Mouse (Mus musculus) kidney, embryonic 14.5 days (tissue): ENCODE results near the gene Ppp2r3c. TPM values are rescaled to one million over a fixed set of nuclear protein-coding genes. Genes with fewer than 3 reads are reported as not detected.
"Not testable (repeated sequence)": the region's sequence is repeated elsewhere in the genome, so short reads cannot be mapped to it uniquely, and the experiment has no call there.

Experiments
- ATAC-seq: fragments of 200-750 bp; cut with Nextera tagmentation; 2 replicates; pipeline ENCODE4 v1.8.0; 2017; ENCODE audit warnings: moderate number of reproducible peaks, mild to moderate bottlenecking, moderate TSS enrichment, moderate library complexity; ENCODE audit not compliant: low FRiP score, low TSS enrichment
- H3K27ac ChIP-seq: fragments of 300-500 bp; sonication (generic); 2 replicates; pipeline ENCODE4 v1.5.1; 2014; ENCODE audit warnings: low read depth, mild to moderate bottlenecking, low read length, moderate library complexity, mixed read lengths
- H3K27me3 ChIP-seq: fragments of 300-500 bp; sonication (generic); 2 replicates; pipeline ENCODE4 v1.6.1; 2014; ENCODE audit warnings: mild to moderate bottlenecking, low read length; ENCODE audit not compliant: control insufficient read depth, insufficient read depth
- H3K36me3 ChIP-seq: fragments of 300-500 bp; sonication (generic); 2 replicates; pipeline ENCODE4 v1.6.1; 2014; ENCODE audit warnings: low read length, mixed read lengths; ENCODE audit not compliant: control insufficient read depth, insufficient read depth
- H3K4me1 ChIP-seq: fragments of 300-500 bp; sonication (generic); 2 replicates; pipeline ENCODE4 v1.6.1; 2014; ENCODE audit warnings: low read length, mixed read lengths; ENCODE audit not compliant: control insufficient read depth, insufficient read depth
- H3K4me2 ChIP-seq: fragments of 300-500 bp; sonication (generic); replicated peaks from 2 replicates; pipeline ENCODE4 v1.6.1; 2014; ENCODE audit warnings: low read depth, mild to moderate bottlenecking, low read length
- H3K4me3 ChIP-seq: fragments of 300-500 bp; sonication (generic); 2 replicates; pipeline ENCODE4 v1.5.1; 2014; ENCODE audit warnings: mild to moderate bottlenecking, low read length
- H3K9ac ChIP-seq: fragments of 300-500 bp; sonication (generic); 2 replicates; pipeline ENCODE4 v1.6.1; 2014; ENCODE audit warnings: low read depth, mild to moderate bottlenecking, low read length, moderate library complexity
- H3K9me3 ChIP-seq: fragments of 300-500 bp; sonication (generic); 2 replicates; pipeline ENCODE4 v1.6.1; 2016; ENCODE audit warnings: low read length; ENCODE audit not compliant: control insufficient read depth
- WGBS: fragments of 180-500 bp; shearing (Covaris S2); extraction: QIAGEN DNeasy Blood & Tissue Kit; methylation state at CpG from one replicate; pipeline ENCODE4 v1.1.7; 2014; 5-methylcytosine and 5-hydroxymethylcytosine counted together
- polyA plus RNA-seq: library from polyadenylated mRNA; unstranded; fragments of >200 nt; fragmentation: Nextera tagmentation; extraction: Ambion mirVana; gene quantifications from 2 replicates; pipeline ENCODE4 v1.2.1, GENCODE M21; 2014

Ppp2r3c gene
- polyA plus RNA-seq = 20.3 and 21.0 TPM in 2 replicates

DNA sequence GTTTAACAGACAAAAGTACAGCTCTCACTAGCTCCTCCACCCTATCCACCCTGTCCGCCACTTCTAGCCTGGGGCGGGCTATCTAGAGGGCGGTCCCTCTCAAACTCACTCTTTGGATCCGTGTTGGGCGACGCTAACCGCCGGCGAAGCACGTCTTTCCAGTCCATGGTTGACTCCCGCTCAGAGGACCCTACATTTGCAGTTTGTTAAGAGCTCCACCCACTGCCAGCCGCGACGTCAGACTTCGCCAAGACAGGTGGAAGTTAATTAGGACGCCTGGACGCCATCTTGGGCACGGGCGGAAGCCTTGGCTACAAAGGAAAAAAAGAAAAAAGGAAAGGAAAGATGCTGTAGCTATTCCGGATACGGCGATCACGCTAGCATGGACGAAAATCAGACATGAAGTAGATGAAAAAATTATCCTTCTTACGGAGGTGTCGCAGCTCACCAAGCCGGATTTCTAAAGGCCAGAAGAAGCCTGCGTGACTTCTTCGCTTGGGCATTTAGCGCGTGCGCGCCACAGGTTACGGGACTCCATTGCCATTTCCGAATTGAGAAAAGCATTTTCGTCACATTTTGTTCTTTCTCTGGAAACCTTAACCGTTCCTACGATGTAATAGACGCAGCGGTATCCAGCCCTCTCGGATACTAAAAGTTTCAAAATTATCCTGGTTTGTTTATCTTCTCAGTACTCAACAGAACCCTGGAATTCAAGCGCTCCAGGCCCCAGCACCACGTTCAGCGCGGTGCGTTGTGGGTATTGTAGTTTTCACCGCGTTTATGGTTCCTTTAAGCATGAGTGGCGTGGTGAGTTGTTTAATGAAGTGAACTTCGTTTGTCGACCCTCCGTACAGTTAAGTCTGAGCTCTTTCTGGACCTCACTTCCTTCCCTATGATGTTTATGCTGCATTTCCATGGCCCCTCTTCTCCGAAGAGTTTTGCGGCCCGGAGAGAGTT is at the start of gene Ppp2r3c:
Ppp2r3c (minus strand) TSS at position 514 of the 957 bp plus-strand sequence.
- Histone ChIP-seq H3K27me3 (no peaks in the 10 kb centered on the region), H3K9ac (peak within 1 kb of the TSS; percentile 76), H3K9me3 (no peaks in the 10 kb centered on the region), H3K27ac (peak within 1 kb of the TSS; percentile 93), H3K4me3 (peak within 1 kb of the TSS; percentile 66), H3K4me1 (peaks cover 8% of the 10 kb centered on the region; the same call in 1 of the 2 replicates), H3K4me2 (peak within 1 kb of the TSS; percentile 53), H3K36me3 (peaks cover 20% of the 10 kb centered on the region)
- WGBS = under 1% methylated on average over 55 of the region's 55 CpGs
- peak; percentile 94 for ATAC-seq

DNA sequence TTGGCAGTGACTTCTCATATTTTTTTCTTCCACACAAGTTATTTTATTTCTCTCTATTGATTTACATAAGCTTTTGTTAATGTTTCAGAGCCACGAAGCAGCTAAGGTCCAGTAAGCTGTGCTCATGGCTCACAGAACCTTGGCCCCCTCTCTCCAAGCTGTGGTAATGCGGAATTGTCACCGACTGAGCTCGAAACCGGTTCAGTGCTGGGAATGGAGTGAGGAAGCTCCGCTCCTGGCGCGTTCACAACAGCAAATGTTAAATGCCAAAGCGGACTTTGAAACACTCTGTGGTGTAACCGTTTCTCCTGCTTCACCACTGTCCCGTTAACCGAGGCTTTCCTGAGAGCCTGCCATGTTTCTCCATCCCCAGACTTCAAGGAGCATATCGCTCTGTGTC is 41.8 kb upstream of the Ppp2r3c start:
- Histone ChIP-seq H3K27ac (no peak overlapping the region), H3K9ac (no peak overlapping the region), H3K9me3 (no peaks in the 10 kb centered on the region), H3K4me2 (no peak overlapping the region), H3K27me3 (no peaks in the 10 kb centered on the region), H3K36me3 (no peaks in the 10 kb centered on the region), H3K4me3 (no peak overlapping the region), H3K4me1 (no peaks in the 10 kb centered on the region)
- no peak for ATAC-seq
- WGBS = 77% methylated on average over 13 of the region's 13 CpGs

DNA sequence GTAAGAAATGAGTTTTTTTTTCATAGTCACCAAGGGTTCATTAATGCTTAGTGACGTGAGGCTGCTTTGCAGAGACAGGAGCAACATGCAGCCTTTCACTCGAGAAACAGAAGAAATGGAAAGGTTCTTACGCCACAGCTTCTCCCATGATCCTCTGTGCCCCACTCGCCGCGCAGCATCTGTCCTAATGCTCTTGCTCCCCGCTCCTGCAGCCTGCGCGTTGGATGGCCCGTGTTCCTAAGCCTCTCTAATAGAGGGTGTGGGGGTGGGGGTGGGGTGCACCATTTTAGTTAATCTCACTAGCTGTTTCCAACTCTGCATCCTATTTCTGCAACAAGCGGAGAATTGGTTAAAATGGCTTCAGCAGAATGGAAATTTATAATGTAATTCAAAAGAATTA is 41.2 kb upstream of the Ppp2r3c start:
- Histone ChIP-seq H3K9me3 (no peaks in the 10 kb centered on the region), H3K4me1 (no peaks in the 10 kb centered on the region), H3K27ac (no peak overlapping the region), H3K9ac (no peak overlapping the region), H3K36me3 (no peaks in the 10 kb centered on the region), H3K4me3 (no peak overlapping the region), H3K27me3 (no peaks in the 10 kb centered on the region), H3K4me2 (no peak overlapping the region)
- WGBS = 85% methylated on average over 11 of the region's 11 CpGs
- no peak for ATAC-seq

DNA sequence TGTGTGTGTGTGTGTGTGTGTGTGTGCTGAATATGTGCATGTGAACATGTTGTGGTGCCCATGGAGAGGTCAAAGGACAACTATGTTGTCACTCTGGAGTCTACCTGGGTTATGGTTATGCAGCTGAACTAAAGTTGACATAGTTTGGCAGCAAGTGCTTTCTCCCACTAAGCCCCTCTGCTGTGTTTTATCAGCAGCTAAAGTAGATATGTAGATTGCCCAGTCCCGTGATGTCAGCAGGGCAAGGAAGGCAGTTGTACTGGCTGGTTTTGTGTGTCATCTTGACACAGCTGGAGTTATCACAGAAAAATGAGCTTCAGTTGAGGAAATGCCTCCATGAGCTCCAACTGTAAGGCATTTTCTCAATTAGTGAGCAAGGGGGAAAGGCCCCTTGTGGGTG is 40.2 kb upstream of the Ppp2r3c start:
- not testable (repeated sequence) for H3K4me2 ChIP-seq, H3K27ac ChIP-seq, H3K4me3 ChIP-seq, H3K9ac ChIP-seq, ATAC-seq, H3K9me3 ChIP-seq, H3K36me3 ChIP-seq, H3K4me1 ChIP-seq, H3K27me3 ChIP-seq
- 74% methylated on average over 1 of the region's 1 CpGs for WGBS

DNA sequence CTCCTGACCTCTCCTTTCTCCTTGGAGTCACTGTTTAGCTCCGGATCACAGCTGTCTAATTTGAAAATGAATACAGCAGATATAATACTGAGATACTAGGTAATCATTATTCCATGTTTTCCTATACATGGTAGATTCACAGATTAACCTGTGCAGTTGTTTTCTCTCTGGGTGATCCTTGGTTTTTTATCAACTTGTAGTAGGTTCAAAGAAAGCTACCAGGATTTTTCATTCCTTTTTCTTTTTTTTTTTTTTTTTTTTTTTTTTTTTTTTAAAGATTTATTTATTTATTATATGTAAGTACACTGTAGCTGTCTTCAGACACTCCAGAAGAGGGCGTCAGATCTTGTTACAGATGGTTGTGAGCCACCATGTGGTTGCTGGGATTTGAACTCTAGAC is 35.7 kb upstream of the Ppp2r3c start:
- ATAC-seq, H3K4me3 ChIP-seq, H3K27me3 ChIP-seq, H3K9me3 ChIP-seq, H3K36me3 ChIP-seq, H3K4me2 ChIP-seq, H3K27ac ChIP-seq, H3K9ac ChIP-seq, H3K4me1 ChIP-seq: not testable (repeated sequence)
- 90% methylated on average over 1 of the region's 2 CpGs for WGBS

DNA sequence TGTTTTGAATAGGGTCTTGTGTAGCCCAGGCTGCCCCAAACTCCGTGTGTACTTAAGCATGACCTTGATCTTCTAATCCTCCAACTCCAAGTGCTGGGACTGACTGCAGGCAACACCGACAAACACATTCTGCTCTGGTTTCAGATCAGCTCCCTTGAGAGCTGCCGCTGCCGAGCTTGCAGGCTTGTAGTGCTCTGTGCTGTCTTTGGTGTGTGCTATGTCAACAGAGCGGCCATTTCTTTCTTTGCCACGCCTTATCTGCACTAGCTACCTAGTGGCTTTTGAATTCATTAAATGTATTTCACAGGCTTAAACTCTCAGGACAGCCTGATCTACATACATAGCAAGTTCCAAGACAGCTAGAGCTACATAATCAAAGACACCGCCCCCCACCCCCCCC is 30.9 kb upstream of the Ppp2r3c start:
- Histone ChIP-seq H3K4me1 (no peaks in the 10 kb centered on the region), H3K4me2 (no peak overlapping the region), H3K9ac (no peak overlapping the region), H3K36me3 (0 out of 2 replicates have a peak, but pooled peaks cover 5% of the 10 kb centered on the region), H3K27ac (no peak overlapping the region), H3K9me3 (no peaks in the 10 kb centered on the region), H3K27me3 (no peaks in the 10 kb centered on the region), H3K4me3 (no peak overlapping the region)
- WGBS = 92% methylated on average over 7 of the region's 7 CpGs
- ATAC-seq = no peak

DNA sequence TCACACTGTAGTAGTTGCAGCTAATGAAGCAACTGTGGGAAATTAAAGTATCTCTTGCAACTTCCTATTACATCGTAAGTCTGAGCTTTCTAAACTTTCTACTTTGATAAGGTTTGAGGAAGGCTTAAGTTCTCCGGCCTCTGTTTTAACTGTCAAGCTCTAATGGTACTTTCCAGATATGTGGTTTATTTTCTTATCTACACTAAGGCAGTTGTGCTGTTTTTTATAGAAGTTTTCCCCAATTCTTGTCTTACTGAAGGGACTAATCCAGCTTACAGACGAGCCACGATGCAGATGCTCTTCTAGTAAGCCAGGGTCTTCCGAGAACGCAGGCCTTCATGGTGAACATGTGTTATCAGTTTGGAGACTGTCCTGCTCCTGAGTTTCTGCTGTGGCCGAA is 26.6 kb upstream of the Ppp2r3c start:
- no peak overlapping the region for H3K4me3 ChIP-seq
- H3K36me3 ChIP-seq = 0 out of 2 replicates have a peak, but pooled peaks cover 5% of the 10 kb centered on the region
- 94% methylated on average over 7 of the region's 7 CpGs for WGBS
- no peaks in the 10 kb centered on the region for H3K4me1 ChIP-seq
- H3K27ac ChIP-seq = no peak overlapping the region
- ATAC-seq = no peak
- H3K9me3 ChIP-seq = no peaks in the 10 kb centered on the region
- H3K9ac ChIP-seq = no peak overlapping the region
- no peak overlapping the region for H3K4me2 ChIP-seq
- H3K27me3 ChIP-seq = no peaks in the 10 kb centered on the region

DNA sequence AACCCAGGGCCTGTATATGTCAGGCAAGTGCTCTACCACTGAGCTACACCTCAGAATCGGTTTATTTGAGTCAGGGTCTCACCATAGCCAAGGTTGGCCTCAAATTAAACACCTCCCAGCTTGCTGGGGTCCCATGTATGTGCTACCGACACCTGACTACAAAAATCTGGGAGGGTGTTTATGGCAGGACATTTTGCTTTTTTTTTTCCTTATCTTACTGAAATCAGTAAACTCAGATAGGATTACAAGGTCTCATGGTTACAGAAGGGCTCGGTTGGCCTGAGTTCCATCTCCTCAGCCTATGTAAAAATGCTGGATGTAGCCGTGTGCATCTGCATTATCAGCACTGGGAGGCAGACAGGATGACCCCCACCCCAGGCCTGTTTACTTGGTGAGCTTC is 26.0 kb upstream of the Ppp2r3c start:
- no peak overlapping the region for H3K4me3 ChIP-seq
- no peak for ATAC-seq
- no peak overlapping the region for H3K4me2 ChIP-seq
- H3K27ac ChIP-seq = no peak overlapping the region
- H3K36me3 ChIP-seq = 0 out of 2 replicates have a peak, but pooled peaks cover 5% of the 10 kb centered on the region
- no peaks in the 10 kb centered on the region for H3K4me1 ChIP-seq
- H3K9ac ChIP-seq = no peak overlapping the region
- H3K27me3 ChIP-seq = no peaks in the 10 kb centered on the region
- 85% methylated on average over 4 of the region's 4 CpGs for WGBS
- H3K9me3 ChIP-seq = no peaks in the 10 kb centered on the region

DNA sequence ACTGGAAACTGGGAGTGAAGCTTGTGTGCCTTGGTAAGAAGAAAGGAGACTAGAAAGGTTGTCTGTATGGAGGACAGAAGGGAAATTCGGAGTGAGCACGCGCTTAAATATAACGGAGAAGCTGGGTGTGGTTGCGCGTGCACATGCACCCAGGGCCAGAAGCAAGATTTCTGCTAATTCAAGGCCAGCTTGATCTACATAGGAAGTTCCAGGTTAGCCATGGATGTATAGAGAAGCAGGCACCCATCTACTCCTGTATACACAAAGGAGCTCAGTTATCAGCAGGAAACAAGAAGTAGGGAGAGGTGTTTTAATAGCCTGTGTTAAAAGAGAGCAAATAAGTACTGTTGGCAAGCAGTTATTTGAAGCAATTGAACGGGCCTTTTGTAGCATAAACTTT is 22.9 kb upstream of the Ppp2r3c start:
- Histone ChIP-seq H3K4me1 (no peaks in the 10 kb centered on the region), H3K27me3 (no peaks in the 10 kb centered on the region), H3K9me3 (no peaks in the 10 kb centered on the region), H3K27ac (no peak overlapping the region), H3K4me2 (no peak overlapping the region), H3K9ac (no peak overlapping the region), H3K36me3 (0 out of 2 replicates have a peak, but pooled peaks cover 2% of the 10 kb centered on the region), H3K4me3 (no peak overlapping the region)
- ATAC-seq = no peak
- 95% methylated on average over 7 of the region's 7 CpGs for WGBS
